Mouse (Mus musculus): ENCODE data around the gene Tns1. TPM values are rescaled to one million over a fixed set of nuclear protein-coding genes. Genes with fewer than 3 reads are reported as not detected.

Gene Tns1
- polyA plus RNA-seq, 1 experiment = 26.4 TPM

DNA sequence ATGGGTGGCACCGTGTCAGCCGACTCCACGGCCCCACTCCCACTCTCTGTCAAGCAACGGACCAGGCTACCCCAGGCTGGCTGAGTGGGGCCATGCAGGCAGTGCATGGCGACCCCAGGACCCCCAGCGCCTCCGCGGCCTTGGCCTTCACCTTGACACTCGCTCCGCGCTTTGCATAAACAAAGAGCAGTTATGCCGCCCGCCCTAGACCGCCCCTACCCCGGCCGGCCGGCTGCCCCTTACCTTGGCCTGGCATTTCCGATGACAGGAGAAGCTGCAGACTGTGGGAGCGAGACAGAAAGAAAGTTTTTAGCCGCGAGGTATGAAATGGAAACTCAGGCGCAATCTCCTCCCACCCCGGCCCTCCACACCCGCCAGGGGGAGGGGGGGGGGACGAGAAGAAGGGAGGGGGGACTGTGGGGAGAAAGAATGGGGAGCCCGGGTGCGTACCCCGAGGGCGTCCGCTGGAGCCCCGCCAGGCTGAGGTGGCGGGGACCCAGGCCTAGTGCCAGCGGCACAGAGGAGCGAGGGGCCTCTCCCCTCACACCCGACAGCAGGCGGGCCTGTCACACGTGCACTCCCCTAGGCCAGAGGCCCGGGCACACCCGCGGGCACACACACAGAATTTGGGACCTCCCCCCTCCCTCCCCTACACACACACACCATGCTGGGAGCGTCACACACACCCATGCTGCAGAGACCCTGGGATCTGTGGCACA is 55.7 kb downstream of the Tns1 start:
- H3K27ac ChIP-seq (ENCODE audit: control insufficient read depth, insufficient read depth, low read depth, low read length, poor library complexity) = 0 out of 2 replicates have a peak overlapping the region, but pooled peaks have one; percentile 24
- 3% methylated on average over 38 of the region's 41 CpGs for WGBS
- no peak for TF ChIP-seq CTCF (IDR thresholded peaks at IDR 0.05; ENCODE audit: control insufficient read depth, insufficient read depth, low read length)
- TF ChIP-seq POLR2A (IDR thresholded peaks at IDR 0.05; ENCODE audit: borderline replicate concordance, control insufficient read depth, low read depth, low read length) = no peak
- H3K4me3 ChIP-seq (replicated peaks; ENCODE audit: control insufficient read depth, low read depth, low read length) = peak overlapping the region; percentile 40
- no peaks in the 10 kb centered on the region for H3K4me1 ChIP-seq (ENCODE audit: control insufficient read depth, insufficient read depth, low read length)

DNA sequence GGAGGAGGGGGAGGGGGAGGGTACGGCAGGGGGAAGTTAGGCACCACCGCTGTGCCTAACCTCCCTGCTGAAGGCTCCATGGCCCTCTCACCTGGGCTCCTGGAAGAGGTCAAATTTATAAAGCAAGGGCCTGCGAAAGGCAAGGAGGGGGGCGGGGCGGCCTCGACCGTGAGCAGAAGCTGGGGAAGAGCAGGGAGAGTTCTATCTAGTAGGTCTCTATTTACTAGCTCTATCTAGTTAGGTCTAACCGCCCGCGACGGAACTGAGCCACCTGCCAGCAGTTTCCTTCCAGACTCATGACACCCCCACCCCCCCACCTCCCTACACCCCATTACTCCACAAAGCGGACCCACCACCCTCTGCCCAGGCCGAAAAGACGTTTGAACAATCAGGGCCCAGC is 56.4 kb downstream of the Tns1 start:
- 5% methylated on average over 14 of the region's 14 CpGs for WGBS

DNA sequence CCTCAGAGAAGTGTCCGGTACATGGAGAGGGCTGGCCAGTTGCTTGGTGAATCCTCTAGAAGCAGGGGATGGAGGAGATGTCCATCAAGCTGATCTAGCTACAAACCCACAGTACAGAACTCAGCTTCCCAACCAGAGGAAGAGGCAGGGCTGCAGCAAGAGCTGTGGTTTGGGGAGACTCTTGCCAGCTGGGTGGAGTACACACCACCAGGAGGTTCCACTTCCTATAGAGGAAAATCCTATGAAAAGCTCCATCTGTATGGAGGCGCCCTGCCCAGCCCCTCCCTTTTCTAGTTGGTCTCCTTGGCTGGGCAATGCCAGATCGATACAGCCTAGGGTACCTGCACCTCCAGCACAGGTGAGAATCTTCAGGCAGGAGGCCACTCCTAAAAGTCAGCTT is 57.7 kb downstream of the Tns1 start:
- Histone ChIP-seq H3K27ac (ENCODE audit: control insufficient read depth, insufficient read depth, low read depth, low read length, poor library complexity) (no peak overlapping the region), H3K4me3 (replicated peaks; ENCODE audit: control insufficient read depth, low read depth, low read length) (no peak overlapping the region), H3K4me1 (ENCODE audit: control insufficient read depth, insufficient read depth, low read length) (no peaks in the 10 kb centered on the region)
- TF ChIP-seq POLR2A (IDR thresholded peaks at IDR 0.05; ENCODE audit: borderline replicate concordance, control insufficient read depth, low read depth, low read length) (no peak), CTCF (IDR thresholded peaks at IDR 0.05; ENCODE audit: control insufficient read depth, insufficient read depth, low read length) (no peak)
- 66% methylated on average over 3 of the region's 3 CpGs for WGBS

More for the DNA sequence above, 56.4 kb downstream of the Tns1 start:
- no peak for TF ChIP-seq POLR2A (IDR thresholded peaks at IDR 0.05; ENCODE audit: borderline replicate concordance, control insufficient read depth, low read depth, low read length)
- TF ChIP-seq CTCF (IDR thresholded peaks at IDR 0.05; ENCODE audit: control insufficient read depth, insufficient read depth, low read length) = no peak
- Histone ChIP-seq H3K4me3 (replicated peaks; ENCODE audit: control insufficient read depth, low read depth, low read length) (peak overlapping the region; percentile 40), H3K4me1 (ENCODE audit: control insufficient read depth, insufficient read depth, low read length) (no peaks in the 10 kb centered on the region), H3K27ac (ENCODE audit: control insufficient read depth, insufficient read depth, low read depth, low read length, poor library complexity) (no peak overlapping the region)

DNA sequence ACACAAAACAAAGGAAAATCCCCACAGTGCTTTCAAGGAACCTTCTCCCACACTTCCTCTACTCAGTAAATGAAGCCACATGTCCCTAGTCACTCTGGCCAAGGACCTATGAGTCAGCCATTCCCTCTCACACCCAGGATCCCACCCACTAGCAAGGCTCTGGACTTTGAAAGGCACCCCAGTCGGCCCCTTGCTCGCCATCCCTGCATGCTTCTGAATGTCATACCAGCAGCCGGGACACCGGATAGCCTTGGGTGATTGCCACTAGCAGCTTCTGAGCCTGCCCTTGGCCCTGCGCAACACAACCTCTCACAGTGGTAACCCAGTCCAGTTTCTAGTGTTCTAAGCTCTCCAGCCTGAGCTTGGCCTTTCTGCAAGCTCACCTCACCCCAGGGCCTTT is 58.2 kb downstream of the Tns1 start:
- H3K27ac ChIP-seq (ENCODE audit: control insufficient read depth, insufficient read depth, low read depth, low read length, poor library complexity) = no peak overlapping the region
- H3K4me1 ChIP-seq (ENCODE audit: control insufficient read depth, insufficient read depth, low read length) = no peaks in the 10 kb centered on the region
- no peak overlapping the region for H3K4me3 ChIP-seq (replicated peaks; ENCODE audit: control insufficient read depth, low read depth, low read length)
- no peak for TF ChIP-seq CTCF (IDR thresholded peaks at IDR 0.05; ENCODE audit: control insufficient read depth, insufficient read depth, low read length)
- TF ChIP-seq POLR2A (IDR thresholded peaks at IDR 0.05; ENCODE audit: borderline replicate concordance, control insufficient read depth, low read depth, low read length) = no peak
- WGBS = 66% methylated on average over 5 of the region's 5 CpGs

DNA sequence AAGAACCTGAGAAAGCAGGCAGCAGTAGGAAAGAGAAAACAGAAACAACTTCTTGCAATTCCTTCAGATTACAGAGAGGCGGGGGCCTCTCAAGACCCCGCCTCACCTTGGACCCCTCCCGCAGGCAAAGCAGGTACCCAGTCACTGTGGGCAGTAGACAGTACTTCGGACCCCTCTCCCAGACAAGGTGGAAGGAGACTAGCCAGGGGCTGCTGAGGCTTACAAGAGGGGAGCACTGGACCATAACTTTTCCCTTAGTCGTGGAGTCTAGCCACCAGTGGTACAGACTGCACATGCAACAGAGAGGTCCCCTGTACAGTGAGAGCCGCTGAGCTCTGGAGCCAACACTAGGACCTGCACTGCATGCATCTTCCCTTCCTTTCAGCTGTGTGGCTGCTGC is 64.2 kb downstream of the Tns1 start:
- 56% methylated on average over 6 of the region's 6 CpGs for WGBS
- Histone ChIP-seq H3K27ac (ENCODE audit: control insufficient read depth, insufficient read depth, low read depth, low read length, poor library complexity) (no peak overlapping the region), H3K4me3 (replicated peaks; ENCODE audit: control insufficient read depth, low read depth, low read length) (no peak overlapping the region), H3K4me1 (ENCODE audit: control insufficient read depth, insufficient read depth, low read length) (no peaks in the 10 kb centered on the region; the same call in 1 of the 2 replicates)
- TF ChIP-seq POLR2A (IDR thresholded peaks at IDR 0.05; ENCODE audit: borderline replicate concordance, control insufficient read depth, low read depth, low read length) = no peak
- no peak for TF ChIP-seq CTCF (IDR thresholded peaks at IDR 0.05; ENCODE audit: control insufficient read depth, insufficient read depth, low read length)

DNA sequence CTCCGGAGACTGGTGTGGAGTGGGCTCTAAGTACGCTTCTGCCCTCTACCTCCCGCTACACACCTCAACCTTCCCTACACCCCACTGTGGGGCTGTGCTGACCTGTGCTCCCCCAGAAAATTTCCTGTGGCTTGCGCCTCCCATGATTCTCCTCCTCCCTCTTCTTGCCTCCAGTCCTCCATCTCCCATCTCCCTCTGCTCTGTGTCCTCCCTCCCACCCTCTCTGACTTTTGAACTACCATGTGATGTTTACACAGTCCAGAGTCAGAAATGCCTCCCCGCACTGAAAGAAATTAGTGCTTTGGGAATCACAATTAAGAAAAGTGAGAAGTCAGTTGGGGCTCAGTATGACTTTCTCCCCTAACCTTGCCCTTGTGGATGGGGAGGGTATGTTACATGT is 64.7 kb downstream of the Tns1 start:
- TF ChIP-seq CTCF (IDR thresholded peaks at IDR 0.05; ENCODE audit: control insufficient read depth, insufficient read depth, low read length) = no peak
- no peak for TF ChIP-seq POLR2A (IDR thresholded peaks at IDR 0.05; ENCODE audit: borderline replicate concordance, control insufficient read depth, low read depth, low read length)
- WGBS = 92% methylated on average over 5 of the region's 5 CpGs
- H3K27ac ChIP-seq (ENCODE audit: control insufficient read depth, insufficient read depth, low read depth, low read length, poor library complexity) = no peak overlapping the region
- H3K4me3 ChIP-seq (replicated peaks; ENCODE audit: control insufficient read depth, low read depth, low read length) = no peak overlapping the region
- H3K4me1 ChIP-seq (ENCODE audit: control insufficient read depth, insufficient read depth, low read length) = no peaks in the 10 kb centered on the region; the same call in 1 of the 2 replicates

DNA sequence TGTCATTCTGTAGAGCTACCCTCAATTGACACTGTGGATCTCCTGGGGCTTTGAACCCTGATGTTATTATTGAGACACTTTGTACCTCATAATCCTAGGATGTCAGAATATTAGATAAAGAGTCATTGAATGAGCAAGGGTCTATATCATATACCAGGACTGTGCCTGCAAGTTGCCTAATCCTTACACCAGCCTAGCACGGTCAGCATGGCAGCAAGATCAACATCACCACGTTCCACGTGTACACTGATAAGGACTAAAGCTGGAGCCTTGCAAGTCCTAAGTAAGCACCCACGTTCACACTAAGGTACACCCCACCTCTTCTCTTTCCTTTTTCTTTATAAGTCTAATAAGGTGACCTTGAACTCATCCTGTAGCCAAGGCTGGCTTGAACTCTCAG is 65.5 kb downstream of the Tns1 start:
- WGBS = 63% methylated on average over 4 of the region's 4 CpGs
- TF ChIP-seq POLR2A (IDR thresholded peaks at IDR 0.05; ENCODE audit: borderline replicate concordance, control insufficient read depth, low read depth, low read length) (no peak), CTCF (IDR thresholded peaks at IDR 0.05; ENCODE audit: control insufficient read depth, insufficient read depth, low read length) (no peak)
- H3K4me1 ChIP-seq (ENCODE audit: control insufficient read depth, insufficient read depth, low read length) = no peaks in the 10 kb centered on the region; the same call in 1 of the 2 replicates
- H3K4me3 ChIP-seq (replicated peaks; ENCODE audit: control insufficient read depth, low read depth, low read length) = no peak overlapping the region
- H3K27ac ChIP-seq (ENCODE audit: control insufficient read depth, insufficient read depth, low read depth, low read length, poor library complexity) = no peak overlapping the region

DNA sequence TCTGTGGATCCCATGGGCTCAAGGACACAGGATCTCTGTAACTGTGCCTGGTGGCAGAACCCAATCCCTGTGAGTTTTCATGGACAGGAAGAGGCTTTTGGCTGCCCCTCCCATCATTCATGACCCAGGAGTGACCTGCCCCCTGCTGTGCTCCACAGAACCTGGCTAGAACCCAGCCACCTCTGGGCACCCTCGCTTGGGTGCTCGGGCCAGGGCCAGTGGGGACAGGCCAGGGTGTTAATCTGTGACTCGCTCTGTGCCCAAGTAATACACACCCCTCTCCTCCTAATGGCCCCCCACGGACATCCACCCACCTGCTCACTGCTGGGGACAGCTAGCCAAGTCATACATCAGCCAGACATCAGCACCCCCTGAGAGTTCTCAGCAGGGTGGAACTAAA is 65.9 kb downstream of the Tns1 start:
- TF ChIP-seq POLR2A (IDR thresholded peaks at IDR 0.05; ENCODE audit: borderline replicate concordance, control insufficient read depth, low read depth, low read length) (no peak), CTCF (IDR thresholded peaks at IDR 0.05; ENCODE audit: control insufficient read depth, insufficient read depth, low read length) (no peak)
- 77% methylated on average over 4 of the region's 4 CpGs for WGBS

More for the DNA sequence above, 65.9 kb downstream of the Tns1 start:
- Histone ChIP-seq H3K4me1 (ENCODE audit: control insufficient read depth, insufficient read depth, low read length) (no peaks in the 10 kb centered on the region; the same call in 1 of the 2 replicates), H3K4me3 (replicated peaks; ENCODE audit: control insufficient read depth, low read depth, low read length) (no peak overlapping the region), H3K27ac (ENCODE audit: control insufficient read depth, insufficient read depth, low read depth, low read length, poor library complexity) (no peak overlapping the region)

Data from bone marrow, adult 2 months (tissue).